Mouse (Mus musculus): Measurements from ENCODE around the gene Tnnt3. TPM values are rescaled to one million over a fixed set of nuclear protein-coding genes. Genes with fewer than 3 reads are reported as not detected.

The Tnnt3 gene
- polyA plus RNA-seq, 1 experiment = 0.39 TPM

- 41% methylated on average over 6 of the region's 6 CpGs for WGBS
- H3K27ac ChIP-seq (ENCODE audit: insufficient read depth, low read length) = peak overlapping the region; percentile 83
- peaks cover 55% of the 10 kb centered on the region for H3K4me1 ChIP-seq (ENCODE audit: control insufficient read depth, insufficient read depth, low read length)
- no peaks in the 10 kb centered on the region for H3K27me3 ChIP-seq (ENCODE audit: control insufficient read depth, insufficient read depth, low read length)
- peak; percentile 46 to 51 for DNase-seq
- no peak for TF ChIP-seq CTCF (IDR thresholded peaks at IDR 0.05; ENCODE audit: borderline replicate concordance, insufficient read depth, low read depth, low read length)
- no peak for TF ChIP-seq POLR2A (IDR thresholded peaks at IDR 0.05; ENCODE audit: borderline replicate concordance, insufficient read depth, low read length)
- no peak overlapping the region for H3K4me3 ChIP-seq (replicated peaks; ENCODE audit: insufficient read depth, low read depth, low read length)
Measured at GRCm38 (mm10) chr7:142563168-142563567, 64.5 kb downstream of the Tnnt3 start.

GRCm38 (mm10) chr7:142564955-142565643 lies 66.5 kb downstream of the Tnnt3 start:
- Histone ChIP-seq H3K4me3 (replicated peaks; ENCODE audit: insufficient read depth, low read depth, low read length) (no peak overlapping the region), H3K4me1 (ENCODE audit: control insufficient read depth, insufficient read depth, low read length) (peaks cover 50% of the 10 kb centered on the region), H3K27me3 (ENCODE audit: control insufficient read depth, insufficient read depth, low read length) (no peaks in the 10 kb centered on the region), H3K27ac (ENCODE audit: insufficient read depth, low read length) (no peak overlapping the region)
- WGBS = 61% methylated on average over 11 of the region's 11 CpGs
- TF ChIP-seq POLR2A (IDR thresholded peaks at IDR 0.05; ENCODE audit: borderline replicate concordance, insufficient read depth, low read length) = no peak
- TF ChIP-seq CTCF (IDR thresholded peaks at IDR 0.05; ENCODE audit: borderline replicate concordance, insufficient read depth, low read depth, low read length) = no peak
- no peak for DNase-seq

Other genes with a start within 250 kb of the Tnnt3 start
- gene Gm2431, start 240.5 kb upstream of the Tnnt3 start, polyA plus RNA-seq (2012; rRNA removed) = not detected in 2 replicates
- not detected in 2 replicates for gene Gm4559, start 224.5 kb upstream of the Tnnt3 start, polyA plus RNA-seq (2012; rRNA removed)
- not detected in 2 replicates for gene Krtap5-1, start 201.7 kb upstream of the Tnnt3 start, polyA plus RNA-seq (2012; rRNA removed)
- not detected in 2 replicates for gene Krtap5-4, start 195.3 kb upstream of the Tnnt3 start, polyA plus RNA-seq (2012; rRNA removed)
- gene Ifitm10, start 125.1 kb upstream of the Tnnt3 start, polyA plus RNA-seq (2012; rRNA removed) = 175 and 183 TPM in 2 replicates
- gene Gm49369, start 116.2 kb upstream of the Tnnt3 start, polyA plus RNA-seq (2012; rRNA removed) = 1.00 and 1.0 TPM in 2 replicates
- 401 and 405 TPM in 2 replicates for gene Ctsd, start 110.8 kb upstream of the Tnnt3 start, polyA plus RNA-seq (2012; rRNA removed)
- not detected in 2 replicates for gene Syt8, start 64.0 kb upstream of the Tnnt3 start, polyA plus RNA-seq (2012; rRNA removed)
- 0.52 TPM in 1 of 2 replicates, not detected in the other for gene Tnni2, start 57.0 kb upstream of the Tnnt3 start, polyA plus RNA-seq (2012; rRNA removed)
- gene Lsp1, start 38.0 kb upstream of the Tnnt3 start, polyA plus RNA-seq (2012; rRNA removed) = 4.2 and 5.9 TPM in 2 replicates
- gene Mrpl23, start 33.9 kb downstream of the Tnnt3 start, polyA plus RNA-seq (2012; rRNA removed) = 81.9 and 87.2 TPM in 2 replicates
- 67.2 and 99.9 TPM in 2 replicates for gene Igf2, start 168.0 kb downstream of the Tnnt3 start, polyA plus RNA-seq (2012; rRNA removed)
- 0.02 TPM in 1 of 2 replicates, not detected in the other for gene Gm49394, start 171.1 kb downstream of the Tnnt3 start, polyA plus RNA-seq (2012; rRNA removed)
- gene Ins2, start 244.5 kb downstream of the Tnnt3 start, polyA plus RNA-seq (2012; rRNA removed) = 0.80 and 0.82 TPM in 2 replicates